8 mouse cellular contexts compared by ENCODE assay signal in genomic region chr11:78327634-78328511, GRCm38 (mm10). TPM values are rescaled to one million over a fixed set of nuclear protein-coding genes. Genes with fewer than 3 reads are reported as not detected.
A peak's percentile ranks its signal among the peaks of the same experiment; 100 is the strongest.
DNase-seq lines count a peak whose midpoint lies in the region; ATAC-seq lines count a peak whose summit lies in the region.

Gene Pigs, plus strand, starts transcription at chr11:78328415.

- peaks cover 11% of the 10 kb centered on the region for H3K36me3 ChIP-seq in hindbrain, embryonic 13.5 days

- peaks cover 26% of the 10 kb centered on the region for H3K4me1 ChIP-seq in hindbrain, embryonic 13.5 days (replicated peaks)

- peak within 1 kb of the TSS; percentile 86 for H3K4me3 ChIP-seq in hindbrain, embryonic 13.5 days

- DNase-seq in NIH3T3 (ENCODE audit: low read depth): peak; percentile 98
- DNase-seq in cerebellum, postnatal 10 days: peak; percentile 99
- DNase-seq in frontal cortex, postnatal 14 days (ENCODE audit: low spot score in 2 of 2): peak; percentile 87 to 95
- DNase-seq in layer of hippocampus, postnatal 25 days (ENCODE audit: extremely low spot score in 1 of 2, low spot score in 1 of 2): peak; percentile 87 to 90
- peak; percentile 98 for DNase-seq in lung, postnatal 25 days (ENCODE audit: low spot score)
- peak; percentile 97 for DNase-seq in retina, embryonic 14.5 days (ENCODE audit: low spot score)
- DNase-seq in thymus, postnatal 4 days: peak; percentile 97

- H3K27me3 ChIP-seq in hindbrain, embryonic 13.5 days: no peaks in the 10 kb centered on the region

- H3K9ac ChIP-seq in hindbrain, embryonic 13.5 days: peak within 1 kb of the TSS; percentile 91

- H3K4me2 ChIP-seq in hindbrain, embryonic 13.5 days: peak within 1 kb of the TSS; percentile 92

- H3K27ac ChIP-seq in hindbrain, embryonic 13.5 days: peak within 1 kb of the TSS; percentile 64

- no peaks in the 10 kb centered on the region for H3K9me3 ChIP-seq in hindbrain, embryonic 13.5 days

- peak; percentile 95 for ATAC-seq in hindbrain, embryonic 13.5 days (ENCODE audit: low FRiP score)

- WGBS in hindbrain, embryonic 13.5 days: 12% methylated on average over 37 of the region's 37 CpGs

RNA-seq across cellular contexts. Expression of gene Pigs, which starts in this region (rescaled TPM):
- 75.0 and 78.2 TPM in 2 replicates for polyA plus RNA-seq in hindbrain, embryonic 13.5 days (2015; fragmentation: Nextera tagmentation; extraction: Ambion mirVana)
- 10 to 100 TPM; 62.2 to 65.8 TPM for total RNA-seq in layer of hippocampus, postnatal 25 days (2021)

Comparison
In these comparisons a context has a peak if more than half of its experiments do, and no peak if none do; other contexts are left out.
1. Peak in every context shown above with its lines: DNase-seq, ATAC-seq, H3K4me3 ChIP-seq and H3K27ac ChIP-seq.